Mouse (Mus musculus): ENCODE measurements around the gene Rasd1. TPM values are rescaled to one million over a fixed set of nuclear protein-coding genes. Genes with fewer than 3 reads are reported as not detected.

The Rasd1 gene
- total and polyA plus RNA-seq, 3 experiments: 0.06 TPM; not detected in 2

GRCm38 (mm10) chr11:60011516-60011915, 46.8 kb upstream of the Rasd1 start:
- Histone ChIP-seq H3K9ac (ENCODE audit: control insufficient read depth, low read depth, low read length, poor library complexity, severe bottlenecking) (no peak overlapping the region), H3K4me3 (ENCODE audit: control insufficient read depth in 1 of 2, insufficient read depth in 1 of 2, low read depth in 2 of 2, low read length in 2 of 2) (no peak overlapping the region), H3K36me3 (ENCODE audit: control insufficient read depth in 1 of 2, insufficient read depth in 2 of 2, low read length in 2 of 2) (no peaks in the 10 kb centered on the region), H3K4me1 (ENCODE audit: control insufficient read depth in 1 of 2, insufficient read depth in 2 of 2, low read length in 2 of 2) (no peaks in the 10 kb centered on the region), H3K9me3 (replicated peaks; ENCODE audit: insufficient read depth, low read length) (no peaks in the 10 kb centered on the region), H3K27me3 (ENCODE audit: control insufficient read depth in 1 of 2, insufficient read depth in 2 of 2, low read length in 2 of 2) (no peaks in the 10 kb centered on the region), H3K27ac (ENCODE audit: control insufficient read depth, low read depth, low read length) (no peak overlapping the region), H3K79me2 (ENCODE audit: control insufficient read depth, insufficient read depth, low read length, poor library complexity) (no peaks in the 10 kb centered on the region)
- TF ChIP-seq MYC (IDR thresholded peaks at IDR 0.05; ENCODE audit: low read depth, low read length): no peak
- TF ChIP-seq MYB (IDR thresholded peaks at IDR 0.05; ENCODE audit: low read depth, low read length): no peak
- no peak for TF ChIP-seq ZNF384 (IDR thresholded peaks at IDR 0.05; ENCODE audit: low read depth, low read length)
- no peak for TF ChIP-seq NRF1 (IDR thresholded peaks at IDR 0.05; ENCODE audit: insufficient read depth, low read depth, low read length, poor library complexity, severe bottlenecking)
- no peak for TF ChIP-seq GATA1 (IDR thresholded peaks at IDR 0.05; ENCODE audit: low read depth, low read length)
- TF ChIP-seq POLR2AphosphoS2 (IDR thresholded peaks at IDR 0.05; ENCODE audit: low read length): no peak
- TF ChIP-seq SIN3A (IDR thresholded peaks at IDR 0.05; ENCODE audit: low read length): no peak
- no peak for TF ChIP-seq NELFE (IDR thresholded peaks at IDR 0.05; ENCODE audit: low read depth, low read length)
- TF ChIP-seq CHD2 (IDR thresholded peaks at IDR 0.05; ENCODE audit: low read length): no peak
- TF ChIP-seq TBP (IDR thresholded peaks at IDR 0.05; ENCODE audit: low read depth, low read length): no peak
- TF ChIP-seq JUND (IDR thresholded peaks at IDR 0.05; ENCODE audit: low read depth, low read length): no peak
- DNase-seq (ENCODE audit: low read depth, low spot score): no peak

GRCm38 (mm10) chr11:60009451-60009850, 44.7 kb upstream of the Rasd1 start:
- H3K4me1 ChIP-seq (ENCODE audit: control insufficient read depth in 1 of 2, insufficient read depth in 2 of 2, low read length in 2 of 2): no peaks in the 10 kb centered on the region
- H3K4me3 ChIP-seq (ENCODE audit: control insufficient read depth in 1 of 2, insufficient read depth in 1 of 2, low read depth in 2 of 2, low read length in 2 of 2): no peak overlapping the region
- no peak for TF ChIP-seq ZC3H11A (IDR thresholded peaks at IDR 0.05; ENCODE audit: low read depth, low read length)
- no peak for TF ChIP-seq CTCF (IDR thresholded peaks at IDR 0.05 in 2 of 3, conservative IDR thresholded peaks at IDR 0.05 in 1 of 3; ENCODE audit: control insufficient read depth in 1 of 3, insufficient read depth in 1 of 3, low read depth in 2 of 3, low read length in 3 of 3, poor library complexity in 1 of 3, severe bottlenecking in 1 of 3)
- no peak for TF ChIP-seq CHD2 (IDR thresholded peaks at IDR 0.05; ENCODE audit: low read length)
- no peak for TF ChIP-seq NRF1 (IDR thresholded peaks at IDR 0.05; ENCODE audit: insufficient read depth, low read depth, low read length, poor library complexity, severe bottlenecking)
- TF ChIP-seq RAD21 (IDR thresholded peaks at IDR 0.05; ENCODE audit: low read depth, low read length): no peak
- TF ChIP-seq POLR2AphosphoS2 (IDR thresholded peaks at IDR 0.05; ENCODE audit: low read length): no peak
- TF ChIP-seq SIN3A (IDR thresholded peaks at IDR 0.05; ENCODE audit: low read length): no peak
- TF ChIP-seq POLR2AphosphoS5 (IDR thresholded peaks at IDR 0.05; ENCODE audit: borderline replicate concordance, low read depth, low read length): no peak
- no peak for TF ChIP-seq TBP (IDR thresholded peaks at IDR 0.05; ENCODE audit: low read depth, low read length)
- no peak for TF ChIP-seq MAX (IDR thresholded peaks at IDR 0.05; ENCODE audit: low read length)
- TF ChIP-seq USF1 (IDR thresholded peaks at IDR 0.05; ENCODE audit: low read depth, low read length): no peak
- no peak for TF ChIP-seq USF2 (IDR thresholded peaks at IDR 0.05; ENCODE audit: borderline replicate concordance in 1 of 2, insufficient read depth in 1 of 2, low read depth in 1 of 2, low read length in 2 of 2)
- TF ChIP-seq MYB (IDR thresholded peaks at IDR 0.05; ENCODE audit: low read depth, low read length): no peak
- TF ChIP-seq ZKSCAN1 (IDR thresholded peaks at IDR 0.05; ENCODE audit: low read depth, low read length): no peak
- no peak for TF ChIP-seq HCFC1 (IDR thresholded peaks at IDR 0.05; ENCODE audit: low read depth, low read length)
- TF ChIP-seq ELF1 (IDR thresholded peaks at IDR 0.05; ENCODE audit: low read depth, low read length): no peak
- TF ChIP-seq TCF12 (IDR thresholded peaks at IDR 0.05; ENCODE audit: low read depth, low read length): no peak
- TF ChIP-seq MEF2A (IDR thresholded peaks at IDR 0.05; ENCODE audit: extremely low read depth, insufficient replicate concordance, low read depth, low read length, poor library complexity, severe bottlenecking): no peak
- no peak for TF ChIP-seq SMC3 (IDR thresholded peaks at IDR 0.05; ENCODE audit: low read depth, low read length)
- no peaks in the 10 kb centered on the region for H3K9me3 ChIP-seq (replicated peaks; ENCODE audit: insufficient read depth, low read length)
- no peak overlapping the region for H3K27ac ChIP-seq (ENCODE audit: control insufficient read depth, low read depth, low read length)
- no peak for DNase-seq (ENCODE audit: low read depth, low spot score)
- H3K9ac ChIP-seq (ENCODE audit: control insufficient read depth, low read depth, low read length, poor library complexity, severe bottlenecking): no peak overlapping the region
- no peaks in the 10 kb centered on the region for H3K27me3 ChIP-seq (ENCODE audit: control insufficient read depth in 1 of 2, insufficient read depth in 2 of 2, low read length in 2 of 2)
- H3K36me3 ChIP-seq (ENCODE audit: control insufficient read depth in 1 of 2, insufficient read depth in 2 of 2, low read length in 2 of 2): no peaks in the 10 kb centered on the region
- no peaks in the 10 kb centered on the region for H3K79me2 ChIP-seq (ENCODE audit: control insufficient read depth, insufficient read depth, low read length, poor library complexity)
